Mouse (Mus musculus): ENCODE data around the gene Gm49333.

DNA sequence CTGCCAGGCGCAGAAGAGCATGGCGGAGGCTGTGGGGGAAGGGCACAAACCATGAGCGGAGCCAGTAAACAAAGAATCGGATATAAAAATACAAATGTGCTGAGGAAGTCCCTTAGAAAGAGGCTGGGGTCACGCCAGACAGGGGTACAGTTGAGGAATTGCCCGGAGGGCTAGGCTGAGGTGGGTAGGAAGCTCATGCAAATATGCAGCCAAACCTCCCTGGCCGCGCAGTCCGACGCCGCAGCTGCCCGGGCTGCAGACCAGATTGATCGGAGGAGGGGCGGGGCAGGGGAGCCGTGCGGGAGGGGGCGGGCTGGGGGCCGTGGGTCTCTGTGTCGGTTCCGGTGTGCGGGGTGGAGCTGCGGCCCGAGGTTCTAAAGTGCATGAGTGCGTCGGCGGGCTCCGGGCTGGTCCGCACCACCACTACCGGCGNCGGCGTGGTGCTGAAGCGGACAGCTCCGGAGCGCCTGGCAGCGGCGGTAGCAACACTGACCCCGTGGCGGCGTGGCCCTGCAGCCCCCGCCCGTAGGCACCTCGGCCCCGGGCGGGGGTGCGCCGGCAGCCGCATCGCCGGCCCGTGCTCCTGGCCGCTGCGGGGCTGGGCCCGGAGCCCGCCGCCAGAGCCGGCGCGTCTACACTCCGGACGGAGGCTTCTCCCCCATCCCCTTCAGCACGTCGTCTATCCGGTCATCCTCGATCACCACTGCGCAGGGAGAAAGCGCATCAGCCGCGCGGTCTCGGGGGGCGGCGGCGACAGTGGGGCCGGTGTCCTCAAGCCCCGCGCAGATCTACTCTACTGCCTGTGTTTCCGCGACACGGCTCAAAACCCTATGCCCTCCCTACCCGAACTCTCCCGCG is 8.4 kb downstream of the Gm49333 start:
- TF ChIP-seq POLR2A (IDR thresholded peaks at IDR 0.05; ENCODE audit: borderline replicate concordance, extremely low read depth, low read depth, low read length) (no peak), CTCF (IDR thresholded peaks at IDR 0.05; ENCODE audit: insufficient read depth, low read length) (no peak)

Data from lung, adult 2 months (tissue).